Mouse (Mus musculus): Measurements from ENCODE around the gene Paqr7. TPM values are rescaled to one million over a fixed set of nuclear protein-coding genes. Genes with fewer than 3 reads are reported as not detected.

The Paqr7 gene
- polyA plus RNA-seq, 1 experiment from 2014 or later, result 4.4 TPM

DNA sequence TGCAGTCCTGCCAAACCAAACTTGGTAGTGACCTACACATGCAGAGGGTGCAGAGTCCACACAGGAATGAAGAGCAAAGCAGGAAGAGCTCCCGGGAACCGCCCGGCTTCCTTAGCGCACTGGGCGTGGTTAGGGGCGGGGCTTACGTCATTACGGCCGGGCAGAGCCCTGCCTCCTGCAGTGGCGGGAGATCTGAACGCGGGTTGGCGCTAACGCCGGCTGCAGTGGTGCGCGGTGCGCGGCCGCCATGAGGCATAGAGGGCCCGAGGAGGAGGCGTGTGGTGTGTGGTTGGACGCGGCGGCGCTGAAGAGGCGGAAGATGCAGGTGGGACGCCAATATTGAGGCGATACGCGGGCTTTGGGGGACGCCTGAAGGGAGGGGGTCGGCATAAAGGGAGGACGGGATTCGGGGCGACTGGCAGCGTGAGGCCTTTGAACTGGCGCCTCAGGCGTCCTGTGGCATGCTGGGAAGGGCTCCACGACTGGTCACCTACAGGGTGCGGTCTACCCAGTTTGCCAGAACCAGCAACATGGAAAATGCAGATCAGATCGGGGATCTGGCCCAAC lies 14.4 kb downstream of the Paqr7 start, which contains the start of gene Aunip:
Gene Aunip (plus strand): TSS at position 155 of the 567 bp plus-strand sequence.
- H3K4me1 ChIP-seq (ENCODE audit: insufficient read depth, low read length), result peaks cover 7% of the 10 kb centered on the region
- peak; percentile 94 for ATAC-seq (ENCODE audit: low FRiP score, low TSS enrichment)
- 0% methylated on average over 42 of the region's 42 CpGs for WGBS
- no peaks in the 10 kb centered on the region for H3K27me3 ChIP-seq (ENCODE audit: insufficient read depth, low read length)
- peak within 1 kb of the TSS; percentile 69 for H3K9ac ChIP-seq (replicated peaks; ENCODE audit: low read length)
- peak within 1 kb of the TSS; percentile 72 for H3K4me3 ChIP-seq (ENCODE audit: low read length)
- H3K36me3 ChIP-seq (ENCODE audit: insufficient read depth, low read length), result no peaks in the 10 kb centered on the region
- 0 out of 2 replicates have a peak within 1 kb of the TSS, but pooled peaks have one; percentile 10 for H3K27ac ChIP-seq (ENCODE audit: low read length)
- H3K4me2 ChIP-seq (replicated peaks; ENCODE audit: low read depth, low read length), result peak within 1 kb of the TSS; percentile 91
- no peaks in the 10 kb centered on the region for H3K9me3 ChIP-seq (ENCODE audit: low read length)

DNA sequence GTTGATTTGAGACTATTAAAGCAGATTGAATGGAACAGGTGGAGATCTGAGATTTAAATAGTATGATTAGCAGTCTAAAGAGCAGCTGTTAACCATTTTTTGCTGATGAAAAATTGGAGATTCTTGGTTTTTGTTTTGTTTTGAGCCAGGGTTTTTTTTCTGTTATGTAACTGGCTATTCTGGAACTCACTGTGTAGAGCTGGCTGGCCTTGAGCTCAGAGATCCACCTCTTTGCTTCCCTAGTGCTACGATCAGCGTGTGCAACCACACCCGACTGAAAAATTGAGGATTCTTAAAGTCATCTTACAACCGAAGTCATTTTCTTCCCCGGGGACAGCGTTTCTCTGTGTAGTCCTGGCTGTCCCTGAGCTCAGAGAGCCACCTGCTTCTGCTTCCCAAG lies 15.2 kb downstream of the Paqr7 start:
- Histone ChIP-seq H3K27ac (ENCODE audit: low read length) (no peak overlapping the region), H3K4me2 (replicated peaks; ENCODE audit: low read depth, low read length) (peak overlapping the region; percentile 91), H3K4me1 (ENCODE audit: insufficient read depth, low read length) (peaks cover 7% of the 10 kb centered on the region), H3K4me3 (ENCODE audit: low read length) (peak overlapping the region; percentile 72), H3K9ac (replicated peaks; ENCODE audit: low read length) (0 out of 2 replicates have a peak overlapping the region, but pooled peaks have one; percentile 49), H3K9me3 (ENCODE audit: low read length) (no peaks in the 10 kb centered on the region), H3K36me3 (ENCODE audit: insufficient read depth, low read length) (no peaks in the 10 kb centered on the region), H3K27me3 (ENCODE audit: insufficient read depth, low read length) (no peaks in the 10 kb centered on the region)
- no peak for ATAC-seq (ENCODE audit: low FRiP score, low TSS enrichment)
- 68% methylated on average over 6 of the region's 6 CpGs for WGBS

DNA sequence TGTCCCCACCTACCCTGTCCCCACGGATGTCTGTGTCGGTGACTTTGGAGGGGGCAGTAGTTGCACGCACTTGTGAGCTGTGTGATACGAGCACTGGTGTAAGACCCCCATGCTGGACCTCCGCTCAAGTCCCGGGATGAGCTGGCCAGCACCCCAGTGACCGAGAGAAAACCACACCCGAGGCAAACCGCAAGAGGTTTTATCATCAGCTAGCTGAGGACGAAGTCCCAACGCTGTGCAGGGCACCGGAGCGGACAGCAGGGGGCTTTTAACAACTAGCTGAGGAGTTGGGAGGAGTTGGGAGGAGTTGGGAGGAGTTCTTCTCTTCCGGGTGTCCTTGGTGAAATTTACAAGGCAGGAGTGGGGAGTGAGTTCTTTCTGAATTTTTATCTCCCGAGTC lies 16.3 kb downstream of the Paqr7 start:
- 16% methylated on average over 15 of the region's 15 CpGs for WGBS
- peak; percentile 59 for ATAC-seq (ENCODE audit: low FRiP score, low TSS enrichment)
- no peaks in the 10 kb centered on the region for H3K27me3 ChIP-seq (ENCODE audit: insufficient read depth, low read length)
- H3K9ac ChIP-seq (replicated peaks; ENCODE audit: low read length), result no peak overlapping the region; the same call in 1 of the 2 replicates
- H3K4me3 ChIP-seq (ENCODE audit: low read length), result peak overlapping the region; percentile 10
- H3K4me2 ChIP-seq (replicated peaks; ENCODE audit: low read depth, low read length), result peak overlapping the region; percentile 44
- no peaks in the 10 kb centered on the region for H3K9me3 ChIP-seq (ENCODE audit: low read length)
- H3K27ac ChIP-seq (ENCODE audit: low read length), result no peak overlapping the region
- H3K4me1 ChIP-seq (ENCODE audit: insufficient read depth, low read length), result peaks cover 7% of the 10 kb centered on the region
- no peaks in the 10 kb centered on the region for H3K36me3 ChIP-seq (ENCODE audit: insufficient read depth, low read length)

DNA sequence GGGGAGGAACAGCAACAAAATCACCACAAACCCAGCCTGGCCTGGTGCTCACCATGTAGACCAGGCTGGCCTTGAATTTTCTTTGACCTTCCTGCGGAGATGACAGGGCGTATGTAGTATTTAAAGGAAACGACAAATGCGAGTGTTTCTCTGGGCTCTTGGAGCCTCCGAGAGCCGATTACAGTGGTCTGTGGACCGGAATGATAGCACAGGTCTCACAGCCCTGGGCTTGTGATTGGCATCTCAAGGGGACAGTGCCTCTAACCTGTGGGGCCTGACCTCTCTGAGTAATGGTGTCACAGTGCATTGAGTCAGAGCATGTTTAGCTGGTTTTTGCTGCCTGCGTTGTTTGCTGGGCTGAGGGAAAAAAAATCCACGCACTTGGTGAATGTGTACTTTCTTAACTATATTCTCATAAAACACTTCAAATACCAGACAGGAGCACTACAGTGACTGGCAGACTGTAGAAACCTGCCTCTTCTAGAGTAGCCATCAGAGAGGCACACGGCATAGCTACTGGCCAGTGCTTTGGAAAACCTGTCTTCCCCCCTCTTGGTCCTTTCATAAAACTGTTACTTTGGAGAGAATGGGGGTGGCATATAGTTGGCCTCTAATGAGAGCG lies 17.9 kb downstream of the Paqr7 start:
- H3K4me1 ChIP-seq (ENCODE audit: insufficient read depth, low read length), result peaks cover 7% of the 10 kb centered on the region
- H3K9me3 ChIP-seq (ENCODE audit: low read length), result no peaks in the 10 kb centered on the region
- H3K27ac ChIP-seq (ENCODE audit: low read length), result no peak overlapping the region
- no peak overlapping the region for H3K4me2 ChIP-seq (replicated peaks; ENCODE audit: low read depth, low read length)
- ATAC-seq (ENCODE audit: low FRiP score, low TSS enrichment), result no peak
- WGBS, result 81% methylated on average over 11 of the region's 11 CpGs
- no peaks in the 10 kb centered on the region for H3K36me3 ChIP-seq (ENCODE audit: insufficient read depth, low read length)
- no peaks in the 10 kb centered on the region for H3K27me3 ChIP-seq (ENCODE audit: insufficient read depth, low read length)
- no peak overlapping the region for H3K9ac ChIP-seq (replicated peaks; ENCODE audit: low read length)
- no peak overlapping the region for H3K4me3 ChIP-seq (ENCODE audit: low read length)

DNA sequence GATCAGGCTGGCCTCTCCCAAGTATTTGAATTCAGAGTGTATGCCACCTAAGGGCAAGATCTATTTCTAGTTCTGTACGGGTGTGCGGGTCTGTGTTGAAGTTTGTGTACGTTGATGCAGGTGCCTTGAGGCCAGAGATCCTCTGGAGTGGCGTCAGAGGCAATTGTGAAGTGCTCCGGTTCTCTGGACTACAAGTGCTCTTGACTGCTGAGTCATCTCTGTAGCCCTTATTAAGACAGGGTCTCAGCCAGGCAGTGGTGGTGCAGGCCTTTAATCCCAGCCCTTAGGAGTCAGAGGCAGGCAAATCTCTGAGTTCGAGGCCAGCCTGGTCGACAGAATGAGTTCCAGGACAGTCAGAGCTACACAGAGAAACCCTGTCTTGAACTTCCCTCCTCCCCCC lies 19.1 kb downstream of the Paqr7 start:
- H3K9me3 ChIP-seq (ENCODE audit: low read length), result no peaks in the 10 kb centered on the region
- peaks cover 7% of the 10 kb centered on the region for H3K4me1 ChIP-seq (ENCODE audit: insufficient read depth, low read length)
- ATAC-seq (ENCODE audit: low FRiP score, low TSS enrichment), result no peak
- WGBS, result 89% methylated on average over 7 of the region's 7 CpGs
- no peaks in the 10 kb centered on the region for H3K36me3 ChIP-seq (ENCODE audit: insufficient read depth, low read length)
- H3K4me2 ChIP-seq (replicated peaks; ENCODE audit: low read depth, low read length), result no peak overlapping the region
- no peak overlapping the region for H3K27ac ChIP-seq (ENCODE audit: low read length)
- no peak overlapping the region for H3K9ac ChIP-seq (replicated peaks; ENCODE audit: low read length)
- no peaks in the 10 kb centered on the region for H3K27me3 ChIP-seq (ENCODE audit: insufficient read depth, low read length)
- H3K4me3 ChIP-seq (ENCODE audit: low read length), result no peak overlapping the region

DNA sequence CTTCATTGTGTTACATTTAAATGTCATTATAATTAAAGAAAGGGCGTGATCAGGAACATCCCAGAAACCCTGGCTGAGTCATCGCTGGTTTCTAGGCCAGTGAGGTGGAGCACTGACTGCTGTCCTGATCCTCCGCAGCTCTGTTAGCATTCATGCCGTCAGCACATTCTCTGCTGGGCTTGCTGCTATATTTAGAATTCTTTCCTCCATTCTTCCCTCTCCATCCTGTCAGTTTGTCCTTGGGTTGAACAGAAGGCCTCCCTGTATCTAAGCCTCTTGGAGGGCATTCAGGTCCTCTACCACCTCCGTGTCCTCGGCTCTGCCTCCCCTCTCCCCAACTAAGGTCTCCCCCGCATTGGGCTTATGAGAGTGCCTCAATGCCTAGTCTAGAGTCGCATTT lies 20.5 kb downstream of the Paqr7 start:
- no peaks in the 10 kb centered on the region for H3K27me3 ChIP-seq (ENCODE audit: insufficient read depth, low read length)
- H3K4me2 ChIP-seq (replicated peaks; ENCODE audit: low read depth, low read length), result no peak overlapping the region
- no peaks in the 10 kb centered on the region for H3K9me3 ChIP-seq (ENCODE audit: low read length)
- ATAC-seq (ENCODE audit: low FRiP score, low TSS enrichment), result no peak
- no peaks in the 10 kb centered on the region for H3K4me1 ChIP-seq (ENCODE audit: insufficient read depth, low read length)
- 65% methylated on average over 8 of the region's 8 CpGs for WGBS
- no peak overlapping the region for H3K4me3 ChIP-seq (ENCODE audit: low read length)
- no peak overlapping the region for H3K27ac ChIP-seq (ENCODE audit: low read length)
- H3K9ac ChIP-seq (replicated peaks; ENCODE audit: low read length), result no peak overlapping the region
- no peaks in the 10 kb centered on the region for H3K36me3 ChIP-seq (ENCODE audit: insufficient read depth, low read length)

DNA sequence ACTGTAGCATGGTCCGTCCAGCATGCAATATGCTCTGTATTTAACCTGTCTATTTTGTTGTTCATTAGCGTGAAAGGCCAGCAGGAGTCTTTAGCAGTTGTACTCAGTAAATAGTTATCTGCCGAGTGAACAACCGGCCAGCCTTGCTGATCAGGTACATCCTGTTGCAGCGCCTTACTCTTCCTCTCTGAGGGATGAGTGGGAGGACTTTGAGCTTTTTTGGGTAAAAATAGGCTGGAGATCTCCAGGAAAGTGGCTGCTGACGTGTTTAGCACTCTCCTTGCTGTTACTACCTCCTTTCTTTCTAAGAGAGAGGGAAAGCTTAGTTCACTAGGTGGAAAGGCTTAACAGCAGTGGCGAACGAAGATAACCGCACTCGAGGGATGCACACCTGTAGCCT lies 21.2 kb downstream of the Paqr7 start:
- no peak overlapping the region for H3K9ac ChIP-seq (replicated peaks; ENCODE audit: low read length)
- no peak overlapping the region for H3K4me3 ChIP-seq (ENCODE audit: low read length)
- H3K27me3 ChIP-seq (ENCODE audit: insufficient read depth, low read length), result no peaks in the 10 kb centered on the region
- no peaks in the 10 kb centered on the region; the same call in 1 of the 2 replicates for H3K36me3 ChIP-seq (ENCODE audit: insufficient read depth, low read length)
- no peak overlapping the region for H3K4me2 ChIP-seq (replicated peaks; ENCODE audit: low read depth, low read length)
- no peak for ATAC-seq (ENCODE audit: low FRiP score, low TSS enrichment)
- H3K9me3 ChIP-seq (ENCODE audit: low read length), result no peaks in the 10 kb centered on the region
- no peaks in the 10 kb centered on the region for H3K4me1 ChIP-seq (ENCODE audit: insufficient read depth, low read length)
- no peak overlapping the region for H3K27ac ChIP-seq (ENCODE audit: low read length)
- WGBS, result 89% methylated on average over 10 of the region's 10 CpGs

DNA sequence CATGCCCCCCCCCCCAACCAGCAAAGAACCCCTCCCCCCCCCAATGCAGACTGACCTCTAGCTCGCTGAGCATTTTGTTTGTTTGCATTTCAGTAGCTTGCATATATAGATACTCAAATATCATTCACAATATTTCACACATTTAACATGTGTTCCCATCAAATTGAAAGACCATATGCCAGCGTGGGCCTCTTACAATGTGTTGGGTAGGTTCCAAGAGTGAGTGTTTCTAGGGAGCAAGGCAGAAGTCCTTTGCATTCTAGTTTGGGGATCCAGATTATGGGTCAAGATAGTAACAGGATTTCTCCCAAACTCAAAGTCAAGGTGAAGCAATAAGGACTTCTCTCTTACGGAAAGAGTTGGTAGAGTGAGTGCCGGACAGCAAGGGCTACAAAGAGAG lies 22.0 kb downstream of the Paqr7 start:
- H3K4me2 ChIP-seq (replicated peaks; ENCODE audit: low read depth, low read length), result no peak overlapping the region
- H3K27ac ChIP-seq (ENCODE audit: low read length), result no peak overlapping the region
- H3K9ac ChIP-seq (replicated peaks; ENCODE audit: low read length), result no peak overlapping the region
- H3K9me3 ChIP-seq (ENCODE audit: low read length), result no peaks in the 10 kb centered on the region
- ATAC-seq (ENCODE audit: low FRiP score, low TSS enrichment), result no peak
- no peak overlapping the region for H3K4me3 ChIP-seq (ENCODE audit: low read length)
- 91% methylated on average over 4 of the region's 4 CpGs for WGBS
- H3K4me1 ChIP-seq (ENCODE audit: insufficient read depth, low read length), result no peaks in the 10 kb centered on the region
- peaks cover 4% of the 10 kb centered on the region; the same call in 1 of the 2 replicates for H3K36me3 ChIP-seq (ENCODE audit: insufficient read depth, low read length)
- H3K27me3 ChIP-seq (ENCODE audit: insufficient read depth, low read length), result no peaks in the 10 kb centered on the region

DNA sequence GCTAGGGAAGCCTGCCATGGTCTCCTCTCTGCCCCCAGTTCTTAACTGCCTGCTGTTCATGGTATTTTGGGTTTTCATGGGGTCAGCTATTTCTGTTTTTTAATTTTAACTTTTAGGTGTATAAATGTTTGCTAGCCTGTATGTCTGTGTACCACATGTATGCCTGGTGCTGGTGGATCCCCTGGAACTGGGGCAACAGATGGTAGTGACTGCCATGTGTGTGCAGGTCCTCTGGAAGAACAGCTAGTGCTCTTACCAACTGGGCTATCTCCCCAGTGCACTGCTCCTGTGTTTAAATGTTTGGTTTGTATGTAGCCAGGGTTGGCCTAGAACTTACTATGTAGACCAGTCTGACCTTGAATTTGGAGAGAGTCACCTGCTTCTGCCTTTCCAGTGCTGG lies 22.8 kb downstream of the Paqr7 start:
- H3K27me3 ChIP-seq (ENCODE audit: insufficient read depth, low read length), result no peaks in the 10 kb centered on the region
- peaks cover 4% of the 10 kb centered on the region; the same call in 1 of the 2 replicates for H3K36me3 ChIP-seq (ENCODE audit: insufficient read depth, low read length)
- H3K4me2 ChIP-seq (replicated peaks; ENCODE audit: low read depth, low read length), result no peak overlapping the region
- H3K9ac ChIP-seq (replicated peaks; ENCODE audit: low read length), result no peak overlapping the region
- ATAC-seq (ENCODE audit: low FRiP score, low TSS enrichment), result no peak
- no peaks in the 10 kb centered on the region for H3K4me1 ChIP-seq (ENCODE audit: insufficient read depth, low read length)
- H3K9me3 ChIP-seq (ENCODE audit: low read length), result no peaks in the 10 kb centered on the region
- no peak overlapping the region for H3K4me3 ChIP-seq (ENCODE audit: low read length)
- H3K27ac ChIP-seq (ENCODE audit: low read length), result no peak overlapping the region

DNA sequence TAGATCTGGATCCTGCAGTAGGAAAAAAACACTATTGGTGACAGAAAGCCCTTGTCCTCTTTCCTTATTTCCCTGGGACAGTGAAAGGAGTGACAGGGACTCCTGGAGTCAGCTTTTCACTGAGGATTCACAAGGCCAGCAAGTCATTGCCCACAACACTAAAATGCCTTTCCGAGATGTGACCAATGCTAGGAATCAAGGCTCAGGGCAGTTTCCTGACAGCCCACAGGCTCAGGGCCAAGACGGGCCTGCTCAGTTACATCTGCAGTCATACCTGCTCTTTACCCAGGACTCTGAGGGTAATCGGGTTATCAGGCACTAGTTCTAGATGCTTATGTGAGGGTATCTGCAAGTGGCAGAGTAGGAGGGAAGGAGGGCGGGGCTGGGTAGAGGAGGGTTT lies 26.9 kb downstream of the Paqr7 start:
- no peaks in the 10 kb centered on the region for H3K9me3 ChIP-seq (ENCODE audit: low read length)
- no peak overlapping the region for H3K27ac ChIP-seq (ENCODE audit: low read length)
- H3K4me2 ChIP-seq (replicated peaks; ENCODE audit: low read depth, low read length), result no peak overlapping the region
- H3K27me3 ChIP-seq (ENCODE audit: insufficient read depth, low read length), result no peaks in the 10 kb centered on the region
- no peak for ATAC-seq (ENCODE audit: low FRiP score, low TSS enrichment)
- no peak overlapping the region for H3K4me3 ChIP-seq (ENCODE audit: low read length)
- H3K9ac ChIP-seq (replicated peaks; ENCODE audit: low read length), result no peak overlapping the region
- peaks cover 20% of the 10 kb centered on the region for H3K36me3 ChIP-seq (ENCODE audit: insufficient read depth, low read length)
- WGBS, result 92% methylated on average over 4 of the region's 4 CpGs
- no peaks in the 10 kb centered on the region for H3K4me1 ChIP-seq (ENCODE audit: insufficient read depth, low read length)

Measured in kidney, embryonic 16.5 days (tissue).